18 mouse cellular contexts compared by ENCODE assay signal in genomic region chr5:131613301-131613700, GRCm38 (mm10).
DNase-seq lines count a peak whose midpoint lies in the region; ATAC-seq and TF ChIP-seq lines count a peak whose summit lies in the region.
"Had no signal": no experiment of that assay in that cellular context is flagged by ENCODE, and none has a peak within 500 bp of the region (broad histone marks: within the 10 kb centered on the region; RNA-seq: fewer than 3 reads in every experiment).

No protein-coding gene starts in this region.

- no peaks in the 10 kb centered on the region for H3K9me3 ChIP-seq in embryonic facial prominence, embryonic 14.5 days (ENCODE audit: control insufficient read depth, low read length)
- H3K9me3 ChIP-seq in embryonic facial prominence, embryonic 10.5 days = no peaks in the 10 kb centered on the region
- H3K9me3 ChIP-seq in lung, embryonic 15.5 days = no peaks in the 10 kb centered on the region
- no peaks in the 10 kb centered on the region for H3K9me3 ChIP-seq in lung, postnatal 0 days (ENCODE audit: low read length)
- H3K9me3 ChIP-seq in neural tube, embryonic 15.5 days (replicated peaks) = no peaks in the 10 kb centered on the region
- H3K9me3 ChIP-seq: embryonic facial prominence, embryonic 12.5 days; heart, embryonic 13.5 days; limb, embryonic 13.5 days had no signal

- peak; percentile 95 for TF ChIP-seq EP300 in lung, postnatal 0 days (IDR thresholded peaks at IDR 0.05)

- H3K9ac ChIP-seq in embryonic facial prominence, embryonic 14.5 days (ENCODE audit: low read depth, low read length) = no peak overlapping the region
- no peak overlapping the region for H3K9ac ChIP-seq in lung, embryonic 15.5 days
- H3K9ac ChIP-seq in lung, postnatal 0 days (replicated peaks; ENCODE audit: low read depth) = no peak overlapping the region
- H3K9ac ChIP-seq in neural tube, embryonic 15.5 days (replicated peaks) = no peak overlapping the region
- H3K9ac ChIP-seq: embryonic facial prominence, embryonic 12.5 days; heart, embryonic 13.5 days; limb, embryonic 13.5 days had no signal

- no peak overlapping the region for H3K27ac ChIP-seq in embryonic facial prominence, embryonic 14.5 days (replicated peaks; ENCODE audit: low read depth, low read length)
- no peak overlapping the region for H3K27ac ChIP-seq in embryonic facial prominence, embryonic 10.5 days (replicated peaks)
- no peak overlapping the region for H3K27ac ChIP-seq in lung, embryonic 15.5 days
- no peak overlapping the region for H3K27ac ChIP-seq in lung, postnatal 0 days (ENCODE audit: low read length)
- H3K27ac ChIP-seq in neural tube, embryonic 15.5 days (replicated peaks) = no peak overlapping the region
- H3K27ac ChIP-seq: embryonic facial prominence, embryonic 12.5 days; heart, embryonic 13.5 days; limb, embryonic 13.5 days had no signal

- H3K4me1 ChIP-seq in embryonic facial prominence, embryonic 14.5 days (ENCODE audit: control insufficient read depth, insufficient read depth, low read length) = peaks cover 10% of the 10 kb centered on the region; the same call in 1 of the 2 replicates
- peaks cover 33% of the 10 kb centered on the region for H3K4me1 ChIP-seq in embryonic facial prominence, embryonic 10.5 days
- H3K4me1 ChIP-seq in lung, embryonic 15.5 days = peaks cover 12% of the 10 kb centered on the region; the same call in 1 of the 2 replicates
- H3K4me1 ChIP-seq in lung, adult 2 months (ENCODE audit: control insufficient read depth, insufficient read depth, low read length) = no peaks in the 10 kb centered on the region
- no peaks in the 10 kb centered on the region for H3K4me1 ChIP-seq in lung, postnatal 0 days (ENCODE audit: insufficient read depth, low read depth, low read length)
- H3K4me1 ChIP-seq in neural tube, embryonic 15.5 days = peaks cover 45% of the 10 kb centered on the region

- WGBS in embryonic facial prominence, embryonic 14.5 days = 71% methylated on average over 3 of the region's 3 CpGs
- WGBS in embryonic facial prominence, embryonic 10.5 days = 84% methylated on average over 3 of the region's 3 CpGs
- WGBS in lung, embryonic 15.5 days = 47% methylated on average over 3 of the region's 3 CpGs
- WGBS in lung, adult 2 months = 66% methylated on average over 3 of the region's 3 CpGs
- 47% methylated on average over 3 of the region's 3 CpGs for WGBS in lung, postnatal 0 days
- WGBS in neural tube, embryonic 15.5 days = 52% methylated on average over 3 of the region's 3 CpGs

- ATAC-seq in embryonic facial prominence, embryonic 14.5 days (ENCODE audit: low read depth) = no peak
- peak; percentile 68; the same call in 1 of the 2 replicates for ATAC-seq in lung, embryonic 15.5 days (ENCODE audit: borderline replicate concordance, extremely low read depth, low FRiP score, low TSS enrichment)
- peak; percentile 94 for ATAC-seq in lung, postnatal 0 days
- no peak for ATAC-seq in neural tube, embryonic 15.5 days (ENCODE audit: low FRiP score)
- ATAC-seq: activated CD4-positive, CD25-positive, alpha-beta regulatory T cell, adult 4 months had no signal

- TF ChIP-seq POLR2A in lung, adult 2 months (IDR thresholded peaks at IDR 0.05; ENCODE audit: borderline replicate concordance, extremely low read depth, low read depth, low read length) = no peak

- peak; percentile 69 for DNase-seq in embryonic facial prominence, embryonic 14.5 days (ENCODE audit: low spot score)
- no peak for DNase-seq in embryonic facial prominence, embryonic 10.5 days (ENCODE audit: low spot score)
- no peak for DNase-seq in lung, adult 2 months
- DNase-seq in lung, postnatal 0 days (ENCODE audit: low spot score) = peak; percentile 85
- DNase-seq in heart, adult 9 months (ENCODE audit: low spot score in 2 of 2) = no peak
- no peak for DNase-seq in embryo, embryonic 10.5 days (ENCODE audit: low spot score)
- DNase-seq: adrenal gland, postnatal 36 days; cerebellum, postnatal 25 days; gastrocnemius, postnatal 25 days; kidney, postnatal 10 days; thymus, postnatal 4 days had no signal

- H3K4me2 ChIP-seq in embryonic facial prominence, embryonic 14.5 days (ENCODE audit: low read depth, low read length) = no peak overlapping the region
- no peak overlapping the region for H3K4me2 ChIP-seq in lung, embryonic 15.5 days
- H3K4me2 ChIP-seq in lung, postnatal 0 days (replicated peaks; ENCODE audit: low read depth, low read length) = no peak overlapping the region
- peak overlapping the region; percentile 64 for H3K4me2 ChIP-seq in neural tube, embryonic 15.5 days
- H3K4me2 ChIP-seq: embryonic facial prominence, embryonic 12.5 days; heart, embryonic 13.5 days had no signal

- no peaks in the 10 kb centered on the region for H3K36me3 ChIP-seq in embryonic facial prominence, embryonic 14.5 days (ENCODE audit: control insufficient read depth, insufficient read depth, low read length)
- no peaks in the 10 kb centered on the region for H3K36me3 ChIP-seq in embryonic facial prominence, embryonic 10.5 days (replicated peaks)
- H3K36me3 ChIP-seq in lung, embryonic 15.5 days = no peaks in the 10 kb centered on the region
- H3K36me3 ChIP-seq in lung, postnatal 0 days (ENCODE audit: insufficient read depth, low read length) = no peaks in the 10 kb centered on the region
- no peaks in the 10 kb centered on the region for H3K36me3 ChIP-seq in neural tube, embryonic 15.5 days
- H3K36me3 ChIP-seq: embryonic facial prominence, embryonic 12.5 days; heart, embryonic 13.5 days; limb, embryonic 13.5 days had no signal

- 0 out of 2 replicates have a peak, but pooled peaks cover 7% of the 10 kb centered on the region for H3K27me3 ChIP-seq in embryonic facial prominence, embryonic 14.5 days (replicated peaks; ENCODE audit: control insufficient read depth, insufficient read depth, low read length)
- peaks cover 90% of the 10 kb centered on the region for H3K27me3 ChIP-seq in embryonic facial prominence, embryonic 10.5 days (replicated peaks; ENCODE audit: low read depth, poor library complexity, severe bottlenecking)
- H3K27me3 ChIP-seq in lung, embryonic 15.5 days = peaks cover 33% of the 10 kb centered on the region
- peaks cover 10% of the 10 kb centered on the region; the same call in 1 of the 2 replicates for H3K27me3 ChIP-seq in lung, postnatal 0 days (replicated peaks; ENCODE audit: insufficient read depth, low read length)
- peaks cover 9% of the 10 kb centered on the region for H3K27me3 ChIP-seq in neural tube, embryonic 15.5 days (replicated peaks)
- H3K27me3 ChIP-seq: CH12.LX had no signal

- H3K4me3 ChIP-seq in embryonic facial prominence, embryonic 14.5 days (ENCODE audit: low read depth, low read length) = no peak overlapping the region
- no peak overlapping the region for H3K4me3 ChIP-seq in embryonic facial prominence, embryonic 10.5 days
- H3K4me3 ChIP-seq in lung, embryonic 15.5 days = no peak overlapping the region
- H3K4me3 ChIP-seq in lung, adult 2 months (replicated peaks; ENCODE audit: extremely low read depth, low read depth, low read length) = no peak overlapping the region
- H3K4me3 ChIP-seq in lung, postnatal 0 days (ENCODE audit: low read depth, low read length) = no peak overlapping the region
- peak overlapping the region; percentile 45 for H3K4me3 ChIP-seq in neural tube, embryonic 15.5 days (replicated peaks)
- H3K4me3 ChIP-seq: embryonic facial prominence, embryonic 12.5 days; heart, embryonic 13.5 days; limb, embryonic 13.5 days had no signal

- no peak for TF ChIP-seq CTCF in lung, adult 2 months (IDR thresholded peaks at IDR 0.05; ENCODE audit: insufficient read depth, low read length)
- no peak for TF ChIP-seq CTCF in lung, postnatal 0 days (IDR thresholded peaks at IDR 0.05)

Comparison
In these comparisons a context has a peak if more than half of its experiments do, and no peak if none do; other contexts are left out.
1. DNase-seq: peak in embryonic facial prominence, embryonic 14.5 days (single experiment) and lung, postnatal 0 days (single experiment); none in embryonic facial prominence, embryonic 10.5 days (single experiment), lung, adult 2 months (single experiment), heart, adult 9 months (0 of 2) and embryo, embryonic 10.5 days (single experiment).
2. ATAC-seq: peak in lung, embryonic 15.5 days (single experiment) and lung, postnatal 0 days (single experiment); none in embryonic facial prominence, embryonic 14.5 days (single experiment) and neural tube, embryonic 15.5 days (single experiment).